Mouse (Mus musculus) thymus, postnatal 36 days (tissue): ENCODE measurements around the gene Hoxc9.

Source experiments
- DNase-seq, 2 experiments: peaks; one replicate each; pipeline ENCODE4 v3.0.0; 2022; ENCODE audit warnings: mixed read lengths in 2 of 2

Gene Hoxc9

DNA sequence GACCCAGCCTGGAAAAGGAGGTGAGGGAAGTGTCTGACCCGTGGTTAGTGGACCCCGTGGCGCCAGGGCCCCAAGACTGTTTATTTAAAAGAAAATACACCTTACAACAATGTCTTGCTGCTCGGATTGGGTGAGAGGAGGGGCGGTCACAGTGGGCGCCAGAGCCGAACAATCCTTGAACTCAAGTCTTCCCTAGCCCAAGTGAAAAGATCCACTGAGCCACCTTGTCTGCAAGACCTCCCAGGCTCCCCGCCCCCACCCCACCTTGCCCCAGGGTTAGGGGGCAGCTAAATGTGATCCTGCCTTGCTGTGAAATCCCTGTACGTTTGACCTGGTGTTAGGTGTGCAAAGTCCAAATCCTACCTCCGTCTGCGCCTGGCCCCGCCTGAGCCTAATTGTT, 19.3 kb upstream of the Hoxc9 start:
- no peak for DNase-seq

- DNase-seq = no peak
These were observed 16.5 kb upstream of the Hoxc9 start for GRCm38 (mm10) chr15:102959663-102960191.

GRCm38 (mm10) chr15:102961728-102962127, 14.5 kb upstream of the Hoxc9 start:
- DNase-seq = no peak

GRCm38 (mm10) chr15:102962492-102962891, 13.7 kb upstream of the Hoxc9 start:
- no peak for DNase-seq

GRCm38 (mm10) chr15:102963259-102963658, 13.0 kb upstream of the Hoxc9 start:
- DNase-seq = no peak

DNA sequence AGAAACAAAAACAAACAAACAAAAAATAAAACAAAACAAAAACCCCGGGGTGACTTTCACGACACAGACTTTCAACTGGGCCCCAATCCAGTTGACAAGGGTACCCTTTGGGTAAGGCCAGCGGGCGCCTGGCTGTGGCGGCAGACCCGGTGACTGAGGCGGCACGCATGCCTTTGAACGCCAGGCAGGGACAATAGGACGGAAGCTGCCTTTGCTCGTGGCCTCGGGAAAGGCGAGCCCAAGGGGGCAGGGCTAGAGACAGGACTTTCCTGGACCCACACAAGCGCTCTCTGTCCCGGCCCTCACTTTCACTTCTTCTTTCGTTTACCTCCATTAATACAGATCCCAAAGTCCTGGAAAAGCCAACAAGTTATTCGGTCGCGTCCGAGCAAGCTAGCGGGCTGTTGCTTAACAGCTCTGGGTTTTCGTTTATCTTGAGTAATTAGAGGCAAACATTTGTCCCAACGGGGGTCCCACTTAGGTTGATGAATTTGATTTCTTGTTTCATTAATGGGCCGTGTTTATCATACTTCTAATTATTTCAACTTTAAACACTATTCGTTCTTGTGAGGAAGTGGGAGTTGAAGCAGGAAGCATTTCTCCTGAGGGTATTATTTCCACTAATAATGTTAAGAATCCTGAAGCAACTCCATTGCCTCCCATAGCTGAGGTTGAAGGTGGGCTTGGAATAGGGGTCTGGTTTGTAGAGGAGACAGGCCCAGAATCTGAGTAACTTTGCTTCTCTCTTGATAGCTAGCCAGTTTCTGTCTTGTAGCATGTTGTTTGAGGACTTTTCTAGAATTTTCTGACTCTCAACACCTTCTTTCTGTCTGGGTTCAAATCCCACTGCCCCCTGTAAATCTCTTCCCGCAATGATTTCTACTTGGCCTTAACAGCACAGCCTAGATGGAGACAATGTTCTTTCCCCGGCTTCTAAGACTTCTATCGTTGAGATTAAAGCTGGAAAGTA, 12.3 kb upstream of the Hoxc9 start:
- DNase-seq = no peak

- no peak for DNase-seq
These were observed 11.0 kb upstream of the Hoxc9 start for GRCm38 (mm10) chr15:102965003-102965891.

- DNase-seq = peak; percentile 51 to 52
These were observed 10.1 kb upstream of the Hoxc9 start for GRCm38 (mm10) chr15:102965892-102966775.

GRCm38 (mm10) chr15:102966776-102967311, 9.4 kb upstream of the Hoxc9 start, which contains the start of gene Hoxc10:
Gene Hoxc10, plus strand, starts transcription at chr15:102966796.
- no peak for DNase-seq

DNA sequence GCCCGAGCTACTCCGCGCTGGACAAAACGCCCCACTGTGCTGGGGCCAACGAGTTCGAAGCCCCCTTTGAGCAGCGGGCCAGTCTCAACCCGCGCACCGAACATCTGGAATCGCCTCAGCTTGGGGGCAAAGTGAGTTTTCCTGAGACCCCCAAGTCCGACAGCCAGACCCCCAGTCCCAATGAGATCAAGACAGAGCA, 9.0 kb upstream of the Hoxc9 start, which contains the start of gene Hoxc5:
Gene Hoxc5 (plus strand): TSS at position 132 of the 199 bp plus-strand sequence.
- DNase-seq = no peak

DNA sequence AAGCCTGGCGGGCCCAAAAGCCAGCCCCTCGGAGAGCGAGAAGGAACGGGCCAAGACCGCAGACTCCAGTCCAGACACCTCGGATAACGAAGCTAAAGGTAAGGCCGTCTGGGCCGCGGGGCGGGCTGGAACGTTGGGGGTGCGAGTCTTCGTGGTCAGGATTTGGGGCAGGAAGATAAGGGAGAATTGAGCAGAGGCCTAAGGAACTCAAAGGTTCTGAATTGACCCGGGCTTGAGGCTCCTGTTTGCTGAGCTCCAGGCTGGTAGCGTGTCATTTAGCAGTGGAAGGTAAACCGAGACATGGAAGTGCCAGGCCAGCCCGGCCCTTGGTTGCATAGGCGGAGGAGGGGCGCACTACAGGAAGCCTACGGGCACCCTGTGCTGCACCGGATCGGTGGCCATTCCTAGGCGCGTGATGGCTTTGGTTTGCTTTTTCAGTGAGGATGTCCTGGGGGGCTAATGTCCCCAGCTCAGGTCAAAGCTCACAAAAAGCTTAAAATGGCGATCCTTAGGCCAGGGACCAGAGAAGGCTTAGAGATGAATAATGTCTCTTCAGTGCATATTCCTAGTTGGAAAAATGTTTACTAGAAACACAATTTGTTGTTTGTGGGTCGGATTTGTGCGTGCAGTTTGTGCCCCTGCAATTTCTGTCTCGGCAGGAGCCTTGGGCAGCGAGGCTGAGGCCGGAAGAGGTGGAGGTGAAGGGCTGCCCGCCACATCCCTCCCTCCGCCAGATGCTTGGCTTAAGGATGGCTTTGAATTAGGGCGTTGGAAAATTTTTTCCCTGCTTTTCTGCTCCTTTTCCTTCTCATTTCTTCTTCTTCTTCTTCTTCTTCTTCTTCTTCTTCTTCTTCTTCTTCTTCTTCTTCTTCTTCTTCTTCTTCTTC, 8.5 kb upstream of the Hoxc9 start:
- DNase-seq = no peak

DNA sequence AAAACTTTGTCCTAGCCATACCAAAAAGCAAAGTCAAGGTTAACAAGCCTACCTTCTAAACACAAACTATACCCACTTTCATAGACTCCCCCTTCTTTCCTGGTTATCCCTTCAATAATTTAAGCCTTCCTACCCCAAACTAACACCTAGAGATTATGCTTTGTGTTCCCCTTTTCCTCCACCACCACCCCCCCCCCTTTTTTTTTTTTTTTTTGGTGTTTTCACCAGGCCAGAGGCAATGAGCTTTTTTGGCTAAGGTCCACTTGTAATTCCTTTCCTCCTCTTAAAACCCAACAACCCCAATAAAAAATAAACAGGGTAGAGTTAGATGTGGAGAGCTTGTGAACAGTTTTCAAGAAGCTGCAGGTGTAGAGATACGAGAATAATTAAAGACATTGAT, 6.9 kb upstream of the Hoxc9 start:
- DNase-seq = no peak

DNA sequence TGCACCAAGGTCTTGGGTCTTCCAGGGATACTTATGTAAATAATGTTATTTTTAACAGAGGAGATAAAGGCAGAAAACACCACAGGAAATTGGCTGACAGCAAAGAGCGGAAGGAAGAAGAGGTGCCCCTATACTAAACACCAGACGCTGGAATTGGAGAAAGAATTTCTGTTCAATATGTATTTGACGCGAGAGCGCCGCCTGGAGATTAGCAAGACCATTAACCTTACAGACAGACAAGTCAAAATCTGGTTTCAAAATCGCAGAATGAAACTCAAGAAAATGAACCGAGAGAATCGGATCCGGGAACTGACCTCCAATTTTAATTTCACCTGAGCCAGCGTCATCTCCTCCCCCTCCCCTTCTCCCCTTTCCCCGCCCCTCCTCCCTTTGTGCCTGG, 5.5 kb upstream of the Hoxc9 start:
- no peak for DNase-seq

GRCm38 (mm10) chr15:102972254-102972653, 4.0 kb upstream of the Hoxc9 start:
- DNase-seq = no peak

GRCm38 (mm10) chr15:102972753-102973152, 3.5 kb upstream of the Hoxc9 start:
- no peak for DNase-seq

GRCm38 (mm10) chr15:102975034-102975433, 1.2 kb upstream of the Hoxc9 start:
- no peak for DNase-seq

DNA sequence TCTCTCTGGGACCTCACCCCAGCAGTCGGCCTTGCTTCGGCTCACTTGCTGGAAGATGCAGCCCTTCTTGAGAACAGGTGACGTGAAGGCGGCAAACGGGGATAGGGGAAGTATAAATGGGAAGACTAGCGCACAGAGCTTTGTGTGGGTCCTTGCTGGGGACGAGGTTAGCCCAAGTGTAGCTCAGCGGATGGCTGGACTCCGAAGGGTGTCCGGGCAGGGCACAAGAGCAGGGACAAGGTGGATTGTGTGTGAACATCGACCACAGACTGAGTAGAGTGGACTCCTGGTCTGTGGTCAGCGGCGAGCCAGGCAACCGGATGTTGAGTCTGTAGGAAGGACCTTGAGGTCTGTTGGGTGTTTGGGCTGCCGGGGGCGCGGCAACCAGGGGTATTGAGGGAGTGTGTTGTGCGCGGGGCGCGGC, 539 bp upstream of the Hoxc9 start:
- no peak for DNase-seq

- DNase-seq = no peak
These were observed 588 bp downstream of the Hoxc9 start for GRCm38 (mm10) chr15:102976631-102977422.

GRCm38 (mm10) chr15:102977423-102977974, 1.3 kb downstream of the Hoxc9 start:
- no peak for DNase-seq
